Mouse (Mus musculus): ENCODE measurements around the gene Ccdc32. TPM values are rescaled to one million over a fixed set of nuclear protein-coding genes. Genes with fewer than 3 reads are reported as not detected.
"Not testable (repeated sequence)": the region's sequence is repeated elsewhere in the genome, so short reads cannot be mapped to it uniquely, and the experiment has no call there.

Ccdc32 gene
- total RNA-seq, 2 experiments from 2014 or later = 1.9 to 4.9 TPM

GRCm38 (mm10) chr2:119016312-119016711 is 12.9 kb downstream of the Ccdc32 start:
- ATAC-seq (replicated peaks; ENCODE audit: low FRiP score, poor library complexity, severe bottlenecking) = not testable (repeated sequence)

- no peak for ATAC-seq (replicated peaks; ENCODE audit: low FRiP score, poor library complexity, severe bottlenecking)
Measured at GRCm38 (mm10) chr2:119015604-119016180, 13.5 kb downstream of the Ccdc32 start.

- no peak for ATAC-seq (replicated peaks; ENCODE audit: low FRiP score, poor library complexity, severe bottlenecking)
Measured at GRCm38 (mm10) chr2:119014989-119015388, 14.2 kb downstream of the Ccdc32 start.

- ATAC-seq (replicated peaks; ENCODE audit: low FRiP score, poor library complexity, severe bottlenecking) = no peak
Measured at GRCm38 (mm10) chr2:119009376-119009775, 19.8 kb downstream of the Ccdc32 start.

- ATAC-seq (replicated peaks; ENCODE audit: low FRiP score, poor library complexity, severe bottlenecking) = no peak
Measured at GRCm38 (mm10) chr2:119006886-119007285, 22.3 kb downstream of the Ccdc32 start.

- ATAC-seq (replicated peaks; ENCODE audit: low FRiP score, poor library complexity, severe bottlenecking) = 0 out of 2 replicates have a peak, but pooled peaks have one; percentile 27
Measured at GRCm38 (mm10) chr2:118999025-118999639, 30.1 kb downstream of the Ccdc32 start.

GRCm38 (mm10) chr2:118998115-118998866 is 30.9 kb downstream of the Ccdc32 start:
- no peak for ATAC-seq (replicated peaks; ENCODE audit: low FRiP score, poor library complexity, severe bottlenecking)

- ATAC-seq (replicated peaks; ENCODE audit: low FRiP score, poor library complexity, severe bottlenecking) = no peak
Measured at GRCm38 (mm10) chr2:118996798-118997105, 32.4 kb downstream of the Ccdc32 start.

- ATAC-seq (replicated peaks; ENCODE audit: low FRiP score, poor library complexity, severe bottlenecking) = no peak
Measured at GRCm38 (mm10) chr2:118995919-118996797, 33.0 kb downstream of the Ccdc32 start.

GRCm38 (mm10) chr2:118995490-118995889 is 33.7 kb downstream of the Ccdc32 start:
- ATAC-seq (replicated peaks; ENCODE audit: low FRiP score, poor library complexity, severe bottlenecking) = no peak

- ATAC-seq (replicated peaks; ENCODE audit: low FRiP score, poor library complexity, severe bottlenecking) = no peak
Measured at GRCm38 (mm10) chr2:118983812-118984211, 45.4 kb downstream of the Ccdc32 start.

- ATAC-seq (replicated peaks; ENCODE audit: low FRiP score, poor library complexity, severe bottlenecking) = no peak
Measured at GRCm38 (mm10) chr2:118980841-118981240, 48.4 kb downstream of the Ccdc32 start.

GRCm38 (mm10) chr2:118978064-118978463 is 51.1 kb downstream of the Ccdc32 start:
- ATAC-seq (replicated peaks; ENCODE audit: low FRiP score, poor library complexity, severe bottlenecking) = no peak

- ATAC-seq (replicated peaks; ENCODE audit: low FRiP score, poor library complexity, severe bottlenecking) = no peak
Measured at GRCm38 (mm10) chr2:118976941-118977340, 52.3 kb downstream of the Ccdc32 start.

GRCm38 (mm10) chr2:118976282-118976929 is 52.8 kb downstream of the Ccdc32 start:
- peak; percentile 84 for ATAC-seq (replicated peaks; ENCODE audit: low FRiP score, poor library complexity, severe bottlenecking)

- no peak for ATAC-seq (replicated peaks; ENCODE audit: low FRiP score, poor library complexity, severe bottlenecking)
Measured at GRCm38 (mm10) chr2:118975855-118976254, 53.3 kb downstream of the Ccdc32 start.

- peak; percentile 90 for ATAC-seq (replicated peaks; ENCODE audit: low FRiP score, poor library complexity, severe bottlenecking)
Measured at GRCm38 (mm10) chr2:118972687-118973376, 56.4 kb downstream of the Ccdc32 start.

GRCm38 (mm10) chr2:118972048-118972447 is 57.1 kb downstream of the Ccdc32 start:
- no peak for ATAC-seq (replicated peaks; ENCODE audit: low FRiP score, poor library complexity, severe bottlenecking)

- ATAC-seq (replicated peaks; ENCODE audit: low FRiP score, poor library complexity, severe bottlenecking) = no peak
Measured at GRCm38 (mm10) chr2:118969585-118970147, 59.5 kb downstream of the Ccdc32 start.

Measured in erythroblast, adult 5-6 weeks (primary cell).